Mouse (Mus musculus) midbrain, embryonic 14.5 days (tissue): Measurements from ENCODE around the gene Gm20388. TPM values are rescaled to one million over a fixed set of nuclear protein-coding genes. Genes with fewer than 3 reads are reported as not detected.

Experiments
- ATAC-seq: fragments of 200-750 bp; cut with Nextera tagmentation; 2 replicates; pipeline ENCODE4 v1.8.0; 2017; ENCODE audit warnings: moderate number of reproducible peaks, moderate library complexity; ENCODE audit not compliant: low FRiP score, low TSS enrichment
- DNase-seq: peaks from one replicate; pipeline ENCODE4 v3.0.0-alpha.2; 2015
- H3K27ac ChIP-seq: fragments of 300-500 bp; sonication (generic); replicated peaks from 2 replicates; pipeline ENCODE4 v1.5.1; 2014; ENCODE audit warnings: mild to moderate bottlenecking, low read depth, low read length, moderate library complexity
- H3K27me3 ChIP-seq: fragments of 300-500 bp; sonication (generic); 2 replicates; pipeline ENCODE4 v1.6.1; 2014; ENCODE audit warnings: low read length, control low read depth, mixed read lengths; ENCODE audit not compliant: control insufficient read depth, insufficient read depth
- H3K36me3 ChIP-seq: fragments of 300-500 bp; sonication (generic); 2 replicates; pipeline ENCODE4 v1.6.1; 2014; ENCODE audit warnings: low read length, control low read depth; ENCODE audit not compliant: control insufficient read depth, insufficient read depth
- H3K4me1 ChIP-seq: fragments of 300-500 bp; sonication (generic); 2 replicates; pipeline ENCODE4 v1.6.1; 2014; ENCODE audit warnings: mild to moderate bottlenecking, antibody characterized with exemption, low read length, control low read depth; ENCODE audit not compliant: control insufficient read depth, insufficient read depth
- H3K4me2 ChIP-seq: fragments of 300-500 bp; sonication (generic); 2 replicates; pipeline ENCODE4 v1.6.1; 2014; ENCODE audit warnings: mild to moderate bottlenecking, low read length, moderate library complexity
- H3K4me3 ChIP-seq: fragments of 300-500 bp; sonication (generic); replicated peaks from 2 replicates; pipeline ENCODE4 v1.5.1; 2014; ENCODE audit warnings: low read depth, low read length
- H3K9ac ChIP-seq: fragments of 300-500 bp; sonication (generic); replicated peaks from 2 replicates; pipeline ENCODE4 v1.6.1; 2014; ENCODE audit warnings: mild to moderate bottlenecking, low read length, moderate library complexity
- H3K9me3 ChIP-seq: fragments of 300-500 bp; sonication (generic); 2 replicates; pipeline ENCODE4 v1.6.1; 2016; ENCODE audit warnings: low read length, control low read depth, mixed read lengths; ENCODE audit not compliant: control insufficient read depth
- WGBS: fragments of 180-500 bp; shearing (Covaris S2); extraction: QIAGEN DNeasy Blood & Tissue Kit; methylation state at CpG from one replicate; pipeline ENCODE4 v1.1.7; 2014; 5-methylcytosine and 5-hydroxymethylcytosine counted together
- polyA plus RNA-seq: library from polyadenylated mRNA; unstranded; fragments of >200 nt; fragmentation: Nextera tagmentation; extraction: Ambion mirVana; gene quantifications from 2 replicates; pipeline ENCODE4 v1.2.1, GENCODE M21; 2014

Gene Gm20388
- polyA plus RNA-seq, 1 experiment from 2014 or later: 4.1 TPM

DNA sequence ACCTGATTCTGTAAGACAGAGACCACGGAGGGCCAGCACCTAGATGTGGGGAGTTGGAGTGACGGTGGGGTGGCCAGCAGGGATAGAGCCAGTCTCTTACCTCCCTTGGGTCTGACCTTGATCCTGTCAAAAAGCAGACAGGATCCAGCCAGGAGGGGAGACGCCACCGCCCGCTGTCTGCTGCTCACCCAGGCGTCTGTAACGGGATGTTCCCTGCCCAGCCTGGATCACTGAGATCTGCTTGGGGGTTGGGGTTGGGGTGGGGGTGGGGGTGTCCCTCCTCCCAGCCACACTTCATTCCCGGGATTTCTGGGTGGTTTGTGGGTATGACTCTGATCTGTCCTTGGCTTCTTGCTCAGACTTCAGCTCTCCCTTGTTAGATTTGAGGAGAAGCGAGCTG is 91.7 kb downstream of the Gm20388 start:
- no peaks in the 10 kb centered on the region for H3K36me3 ChIP-seq
- H3K4me1 ChIP-seq: peaks cover 8% of the 10 kb centered on the region
- no peaks in the 10 kb centered on the region for H3K9me3 ChIP-seq
- DNase-seq (no peak), ATAC-seq (no peak)
- no peaks in the 10 kb centered on the region for H3K27me3 ChIP-seq
- no peak overlapping the region for H3K27ac ChIP-seq
- WGBS: 59% methylated on average over 9 of the region's 9 CpGs
- H3K4me2 ChIP-seq: no peak overlapping the region
- no peak overlapping the region for H3K4me3 ChIP-seq
- H3K9ac ChIP-seq: no peak overlapping the region

- peak; percentile 46 for DNase-seq
- no peak for ATAC-seq
- H3K27ac ChIP-seq: 0 out of 2 replicates have a peak overlapping the region, but pooled peaks have one; percentile 0
- peaks cover 8% of the 10 kb centered on the region for H3K4me1 ChIP-seq
- no peaks in the 10 kb centered on the region for H3K27me3 ChIP-seq
- 36% methylated on average over 14 of the region's 14 CpGs for WGBS
- H3K36me3 ChIP-seq: no peaks in the 10 kb centered on the region
- no peak overlapping the region for H3K4me3 ChIP-seq
- H3K4me2 ChIP-seq: no peak overlapping the region
- no peak overlapping the region for H3K9ac ChIP-seq
- H3K9me3 ChIP-seq: no peaks in the 10 kb centered on the region
Observed at GRCm38 (mm10) chr8:120004154-120004702, 93.6 kb downstream of the Gm20388 start.

GRCm38 (mm10) chr8:120004705-120005381 is 94.2 kb downstream of the Gm20388 start:
- 60% methylated on average over 2 of the region's 2 CpGs for WGBS
- H3K9ac ChIP-seq: no peak overlapping the region
- no peaks in the 10 kb centered on the region for H3K9me3 ChIP-seq
- 0 out of 2 replicates have a peak overlapping the region, but pooled peaks have one; percentile 0 for H3K27ac ChIP-seq
- no peak for DNase-seq
- H3K4me3 ChIP-seq: no peak overlapping the region
- H3K4me2 ChIP-seq: no peak overlapping the region
- H3K4me1 ChIP-seq: peaks cover 8% of the 10 kb centered on the region
- no peak for ATAC-seq
- H3K27me3 ChIP-seq: no peaks in the 10 kb centered on the region
- H3K36me3 ChIP-seq: no peaks in the 10 kb centered on the region

DNA sequence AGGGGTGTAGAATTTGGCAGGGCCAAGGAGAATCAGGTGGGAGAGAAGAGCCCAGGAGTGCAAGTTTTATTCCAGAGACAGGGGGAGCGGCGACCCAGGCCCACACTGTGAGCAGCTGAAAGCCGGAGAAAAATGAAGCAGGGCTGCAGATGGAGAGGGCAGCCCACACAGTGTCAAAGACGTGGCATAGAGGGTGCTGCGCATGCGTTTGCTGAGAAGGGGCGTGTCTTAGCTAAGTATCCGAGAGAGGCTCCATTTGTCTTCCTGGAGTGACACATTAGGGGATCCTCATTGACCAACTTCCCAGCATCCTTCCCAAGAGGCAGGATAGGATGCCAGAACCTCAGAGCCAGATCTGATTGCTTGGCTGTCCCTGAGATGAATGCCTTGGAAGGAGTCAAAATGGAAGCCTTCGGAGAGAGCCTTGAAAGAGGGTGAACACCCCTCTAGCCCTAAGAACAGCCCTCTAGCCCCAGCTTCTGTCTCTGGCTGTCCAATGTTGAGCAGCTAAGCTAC is 96.1 kb downstream of the Gm20388 start:
- no peak overlapping the region for H3K27ac ChIP-seq
- WGBS: 41% methylated on average over 9 of the region's 9 CpGs
- DNase-seq: peak; percentile 46
- no peak overlapping the region for H3K9ac ChIP-seq
- no peak overlapping the region for H3K4me3 ChIP-seq
- H3K27me3 ChIP-seq: no peaks in the 10 kb centered on the region
- no peak for ATAC-seq
- no peak overlapping the region for H3K4me2 ChIP-seq
- H3K36me3 ChIP-seq: no peaks in the 10 kb centered on the region
- peaks cover 8% of the 10 kb centered on the region for H3K4me1 ChIP-seq
- no peaks in the 10 kb centered on the region for H3K9me3 ChIP-seq

GRCm38 (mm10) chr8:120007178-120007577 is 96.5 kb downstream of the Gm20388 start:
- Histone ChIP-seq H3K27ac (no peak overlapping the region), H3K27me3 (no peaks in the 10 kb centered on the region), H3K4me3 (no peak overlapping the region), H3K36me3 (no peaks in the 10 kb centered on the region), H3K4me1 (peaks cover 8% of the 10 kb centered on the region), H3K9ac (no peak overlapping the region), H3K9me3 (no peaks in the 10 kb centered on the region), H3K4me2 (no peak overlapping the region)
- WGBS: 80% methylated on average over 9 of the region's 9 CpGs
- ATAC-seq (no peak), DNase-seq (no peak)

- 77% methylated on average over 6 of the region's 6 CpGs for WGBS
- ATAC-seq: no peak
- no peaks in the 10 kb centered on the region for H3K9me3 ChIP-seq
- no peak overlapping the region for H3K27ac ChIP-seq
- no peak overlapping the region for H3K4me3 ChIP-seq
- no peak overlapping the region for H3K4me2 ChIP-seq
- no peaks in the 10 kb centered on the region for H3K27me3 ChIP-seq
- DNase-seq: no peak
- H3K9ac ChIP-seq: no peak overlapping the region
- H3K36me3 ChIP-seq: no peaks in the 10 kb centered on the region
- H3K4me1 ChIP-seq: peaks cover 1% of the 10 kb centered on the region; the same call in 1 of the 2 replicates
Observed at GRCm38 (mm10) chr8:120009284-120009683, 98.6 kb downstream of the Gm20388 start.

DNA sequence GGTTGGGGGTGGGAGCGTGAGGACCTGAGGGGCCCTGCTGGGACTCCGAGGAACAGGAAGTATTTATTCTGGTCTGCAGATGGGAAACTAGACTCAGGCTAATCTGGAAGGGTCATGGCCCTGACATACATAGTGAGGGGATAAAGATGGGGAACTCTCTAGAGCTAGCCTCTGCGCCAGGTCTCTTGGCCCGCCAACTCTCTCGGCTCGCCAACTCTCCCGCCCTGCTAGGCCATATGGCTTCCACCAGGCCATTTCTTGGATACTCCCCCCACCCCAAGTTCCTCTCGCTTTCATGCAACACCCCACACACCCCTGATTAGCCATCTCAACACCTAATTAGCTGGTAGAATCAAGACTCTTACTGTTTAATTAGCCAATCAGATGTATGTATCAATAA is 101.8 kb downstream of the Gm20388 start:
- H3K9ac ChIP-seq: no peak overlapping the region
- H3K4me2 ChIP-seq: no peak overlapping the region
- ATAC-seq (no peak), DNase-seq (no peak)
- H3K4me1 ChIP-seq: no peaks in the 10 kb centered on the region
- H3K36me3 ChIP-seq: no peaks in the 10 kb centered on the region
- no peak overlapping the region for H3K4me3 ChIP-seq
- H3K27ac ChIP-seq: no peak overlapping the region
- whole genome bisulfite sequencing: 93% methylated on average over 8 of the region's 8 CpGs
- H3K9me3 ChIP-seq: no peaks in the 10 kb centered on the region
- H3K27me3 ChIP-seq: no peaks in the 10 kb centered on the region

GRCm38 (mm10) chr8:120012927-120013326 is 102.3 kb downstream of the Gm20388 start:
- no peaks in the 10 kb centered on the region for H3K27me3 ChIP-seq

More at GRCm38 (mm10) chr8:120012927-120013326, 102.3 kb downstream of the Gm20388 start:
- peak; percentile 38 for DNase-seq
- Histone ChIP-seq H3K9ac (no peak overlapping the region), H3K9me3 (no peaks in the 10 kb centered on the region), H3K4me1 (no peaks in the 10 kb centered on the region), H3K4me3 (no peak overlapping the region), H3K27ac (no peak overlapping the region), H3K4me2 (no peak overlapping the region), H3K36me3 (no peaks in the 10 kb centered on the region)
- 23% methylated on average over 9 of the region's 9 CpGs for WGBS
- ATAC-seq: no peak
